ENCODE assay signal across 10 mouse cellular contexts in genomic region chr4:137726739-137727505, GRCm38 (mm10).
DNase-seq lines count a peak whose midpoint lies in the region; ATAC-seq and TF ChIP-seq lines count a peak whose summit lies in the region.
"Had no signal": no experiment of that assay in that cellular context is flagged by ENCODE, and none has a peak within 500 bp of the region (broad histone marks: within the 10 kb centered on the region; RNA-seq: fewer than 3 reads in every experiment).

No protein-coding gene starts in this region.

- no peak for TF ChIP-seq EP300 in liver, postnatal 0 days (IDR thresholded peaks at IDR 0.05; ENCODE audit: low read depth)

- H3K9me3 ChIP-seq in liver, embryonic 12.5 days (replicated peaks): no peaks in the 10 kb centered on the region
- H3K9me3 ChIP-seq in liver, postnatal 0 days (ENCODE audit: low read length): no peaks in the 10 kb centered on the region
- no peaks in the 10 kb centered on the region for H3K9me3 ChIP-seq in hindbrain, embryonic 16.5 days (ENCODE audit: control insufficient read depth, low read length)
- H3K9me3 ChIP-seq in neural tube, embryonic 15.5 days (replicated peaks): no peaks in the 10 kb centered on the region

- H3K27ac ChIP-seq in liver, embryonic 12.5 days: no peak overlapping the region
- H3K27ac ChIP-seq in liver, postnatal 0 days (ENCODE audit: low read depth): no peak overlapping the region
- H3K27ac ChIP-seq in hindbrain, embryonic 16.5 days (ENCODE audit: low read depth, low read length): no peak overlapping the region
- no peak overlapping the region for H3K27ac ChIP-seq in neural tube, embryonic 15.5 days (replicated peaks)

- H3K4me3 ChIP-seq in liver, embryonic 12.5 days: no peak overlapping the region
- no peak overlapping the region for H3K4me3 ChIP-seq in liver, postnatal 0 days (ENCODE audit: low read depth, low read length)
- H3K4me3 ChIP-seq in hindbrain, embryonic 16.5 days (ENCODE audit: low read length): no peak overlapping the region
- H3K4me3 ChIP-seq in neural tube, embryonic 15.5 days (replicated peaks): no peak overlapping the region

- ATAC-seq in liver, embryonic 12.5 days: 0 out of 2 replicates have a peak, but pooled peaks have one; percentile 3
- ATAC-seq in liver, postnatal 0 days: no peak
- ATAC-seq in hindbrain, embryonic 16.5 days: no peak
- ATAC-seq in neural tube, embryonic 15.5 days (ENCODE audit: low FRiP score): no peak

- H3K4me1 ChIP-seq in liver, embryonic 12.5 days: peaks cover 43% of the 10 kb centered on the region
- H3K4me1 ChIP-seq in liver, postnatal 0 days (ENCODE audit: insufficient read depth): no peaks in the 10 kb centered on the region
- H3K4me1 ChIP-seq in hindbrain, embryonic 16.5 days (ENCODE audit: control insufficient read depth, insufficient read depth, low read depth, low read length): peaks cover 18% of the 10 kb centered on the region
- peaks cover 49% of the 10 kb centered on the region for H3K4me1 ChIP-seq in neural tube, embryonic 15.5 days

- H3K27me3 ChIP-seq in liver, embryonic 12.5 days (replicated peaks): peaks cover 85% of the 10 kb centered on the region
- H3K27me3 ChIP-seq in liver, postnatal 0 days (ENCODE audit: insufficient read depth, low read length): peaks cover 36% of the 10 kb centered on the region
- peaks cover 4% of the 10 kb centered on the region for H3K27me3 ChIP-seq in hindbrain, embryonic 16.5 days (replicated peaks; ENCODE audit: control insufficient read depth, insufficient read depth, low read length)
- H3K27me3 ChIP-seq in neural tube, embryonic 15.5 days (replicated peaks): peaks cover 23% of the 10 kb centered on the region

- H3K36me3 ChIP-seq in liver, embryonic 12.5 days: no peaks in the 10 kb centered on the region
- no peaks in the 10 kb centered on the region for H3K36me3 ChIP-seq in liver, postnatal 0 days (replicated peaks; ENCODE audit: insufficient read depth, low read length)
- H3K36me3 ChIP-seq in hindbrain, embryonic 16.5 days (ENCODE audit: control insufficient read depth, insufficient read depth, low read length): 0 out of 2 replicates have a peak, but pooled peaks cover under 1% of the 10 kb centered on the region
- 0 out of 2 replicates have a peak, but pooled peaks cover 5% of the 10 kb centered on the region for H3K36me3 ChIP-seq in neural tube, embryonic 15.5 days

- WGBS in liver, embryonic 12.5 days (ENCODE audit: insufficient replicate concordance): 66% methylated on average over 18 of the region's 18 CpGs
- WGBS in liver, postnatal 0 days (ENCODE audit: insufficient replicate concordance): 81% methylated on average over 18 of the region's 18 CpGs
- WGBS in hindbrain, embryonic 16.5 days: 64% methylated on average over 18 of the region's 18 CpGs
- 73% methylated on average over 18 of the region's 18 CpGs for WGBS in neural tube, embryonic 15.5 days

- no peak overlapping the region for H3K9ac ChIP-seq in liver, embryonic 12.5 days
- H3K9ac ChIP-seq in liver, postnatal 0 days (replicated peaks): no peak overlapping the region
- peak overlapping the region; percentile 13; the same call in 1 of the 2 replicates for H3K9ac ChIP-seq in hindbrain, embryonic 16.5 days (ENCODE audit: low read depth, low read length)
- no peak overlapping the region; the same call in 1 of the 2 replicates for H3K9ac ChIP-seq in neural tube, embryonic 15.5 days (replicated peaks)

- no peak overlapping the region for H3K4me2 ChIP-seq in liver, embryonic 12.5 days
- H3K4me2 ChIP-seq in liver, postnatal 0 days (ENCODE audit: low read depth, low read length): no peak overlapping the region
- H3K4me2 ChIP-seq in hindbrain, embryonic 16.5 days (ENCODE audit: low read length): no peak overlapping the region
- peak overlapping the region; percentile 57 for H3K4me2 ChIP-seq in neural tube, embryonic 15.5 days

- no peak for DNase-seq in liver, postnatal 0 days
- peak; percentile 59 to 70 for DNase-seq in cerebellum, postnatal 14 days
- DNase-seq in kidney, postnatal 25 days: no peak
- no peak for DNase-seq in layer of hippocampus, adult 9-10 months (ENCODE audit: low spot score)
- DNase-seq: gastrocnemius, postnatal 25 days; heart, postnatal 36 days; lung, adult 2 months had no signal

- no peak for TF ChIP-seq CTCF in liver, postnatal 0 days (IDR thresholded peaks at IDR 0.05; ENCODE audit: low read depth)

Comparison
In these comparisons a context has a peak if more than half of its experiments do, and no peak if none do; other contexts are left out.
1. DNase-seq: peak in cerebellum, postnatal 14 days (2 of 2); none in liver, postnatal 0 days (single experiment), kidney, postnatal 25 days (0 of 2) and layer of hippocampus, adult 9-10 months (single experiment).